In the genomic region with DNA sequence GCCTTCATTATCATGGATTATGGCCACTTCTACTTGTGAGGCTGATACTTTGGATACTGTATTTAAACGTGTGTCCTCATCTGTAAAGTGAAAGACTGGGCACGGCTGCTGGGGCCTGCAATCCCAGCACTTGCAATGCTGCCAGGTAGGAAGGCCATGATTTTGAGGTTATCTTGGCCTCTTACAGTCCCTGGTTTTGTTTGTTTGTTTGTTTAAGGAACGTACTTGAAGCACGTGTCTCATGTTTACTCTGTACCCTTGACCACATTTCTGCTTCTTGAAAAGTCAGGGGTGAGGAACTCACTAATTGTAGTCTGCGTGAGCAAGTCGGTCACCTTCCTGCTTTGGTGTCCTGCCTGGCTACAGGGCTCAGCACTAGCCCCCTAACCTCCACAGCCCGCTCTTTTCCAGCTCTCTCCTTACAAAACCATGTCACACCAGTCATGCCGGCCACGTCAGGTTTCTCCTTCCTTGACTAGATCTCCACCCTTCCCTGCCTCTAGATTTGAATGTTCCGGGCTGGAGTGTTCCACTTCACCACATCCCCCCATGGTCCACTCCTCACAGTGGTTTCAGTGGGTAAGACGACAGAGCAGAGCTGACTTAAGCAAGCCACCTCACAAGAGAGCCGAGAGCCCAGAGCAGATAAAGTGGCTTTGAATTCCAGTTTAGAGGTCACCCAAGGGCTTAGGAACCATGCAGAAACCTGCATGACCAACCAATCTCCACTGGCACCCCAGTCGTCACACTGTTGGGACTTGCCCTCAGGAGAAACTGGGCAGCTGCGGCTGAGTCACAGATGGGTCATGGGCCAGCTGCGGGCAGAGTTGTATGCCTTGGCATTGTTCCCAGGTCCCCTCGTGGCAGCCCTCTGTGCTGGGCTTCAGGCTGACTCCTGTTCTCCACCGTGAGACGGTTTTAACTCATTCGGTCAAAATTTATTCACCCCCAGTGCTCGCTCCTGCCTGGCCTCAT, we compare ENCODE assay signal across 8 mouse cellular contexts. TPM values are rescaled to one million over a fixed set of nuclear protein-coding genes. Genes with fewer than 3 reads are reported as not detected.
DNase-seq lines count a peak whose midpoint lies in the region; ATAC-seq and TF ChIP-seq lines count a peak whose summit lies in the region.

No protein-coding gene starts in this region.

- H3K9me3 ChIP-seq in heart, embryonic 15.5 days (replicated peaks) = no peaks in the 10 kb centered on the region
- H3K9me3 ChIP-seq in lung, postnatal 0 days (ENCODE audit: low read length) = no peaks in the 10 kb centered on the region
- H3K9me3 ChIP-seq in midbrain, embryonic 13.5 days = no peaks in the 10 kb centered on the region

- 47% methylated on average over 20 of the region's 20 CpGs for WGBS in heart, embryonic 15.5 days
- WGBS in lung, postnatal 0 days = 45% methylated on average over 20 of the region's 20 CpGs
- WGBS in midbrain, embryonic 13.5 days = 77% methylated on average over 20 of the region's 20 CpGs

- H3K4me3 ChIP-seq in heart, embryonic 15.5 days = no peak overlapping the region
- no peak overlapping the region for H3K4me3 ChIP-seq in lung, postnatal 0 days (ENCODE audit: low read depth, low read length)
- no peak overlapping the region for H3K4me3 ChIP-seq in midbrain, embryonic 13.5 days (replicated peaks)

- peak; percentile 67 for ATAC-seq in heart, embryonic 15.5 days (replicated peaks; ENCODE audit: insufficient number of reproducible peaks, insufficient read depth, low FRiP score, low read depth)
- peak; percentile 73 for ATAC-seq in lung, postnatal 0 days
- ATAC-seq in midbrain, embryonic 13.5 days = no peak

- no peaks in the 10 kb centered on the region for H3K36me3 ChIP-seq in heart, embryonic 15.5 days
- no peaks in the 10 kb centered on the region for H3K36me3 ChIP-seq in lung, postnatal 0 days (ENCODE audit: insufficient read depth, low read length)
- peaks cover 41% of the 10 kb centered on the region for H3K36me3 ChIP-seq in midbrain, embryonic 13.5 days

- H3K27me3 ChIP-seq in heart, embryonic 15.5 days = no peaks in the 10 kb centered on the region
- no peaks in the 10 kb centered on the region for H3K27me3 ChIP-seq in lung, postnatal 0 days (replicated peaks; ENCODE audit: insufficient read depth, low read length)
- H3K27me3 ChIP-seq in midbrain, embryonic 13.5 days = no peaks in the 10 kb centered on the region

- H3K9ac ChIP-seq in heart, embryonic 15.5 days = no peak overlapping the region
- H3K9ac ChIP-seq in lung, postnatal 0 days (replicated peaks; ENCODE audit: low read depth) = no peak overlapping the region
- no peak overlapping the region for H3K9ac ChIP-seq in midbrain, embryonic 13.5 days (replicated peaks)

- 0 out of 2 replicates have a peak, but pooled peaks have one; percentile 42 for TF ChIP-seq EP300 in lung, postnatal 0 days (IDR thresholded peaks at IDR 0.05)

- H3K4me1 ChIP-seq in heart, embryonic 15.5 days (replicated peaks) = peaks cover 42% of the 10 kb centered on the region
- H3K4me1 ChIP-seq in lung, postnatal 0 days (ENCODE audit: insufficient read depth, low read depth, low read length) = peaks cover 14% of the 10 kb centered on the region
- peaks cover 29% of the 10 kb centered on the region for H3K4me1 ChIP-seq in midbrain, embryonic 13.5 days (replicated peaks)

- H3K4me2 ChIP-seq in heart, embryonic 15.5 days = no peak overlapping the region
- H3K4me2 ChIP-seq in lung, postnatal 0 days (replicated peaks; ENCODE audit: low read depth, low read length) = no peak overlapping the region
- H3K4me2 ChIP-seq in midbrain, embryonic 13.5 days (replicated peaks) = no peak overlapping the region

- peak; percentile 95 for DNase-seq in heart, adult 11 months
- DNase-seq in heart, postnatal 36 days = no peak
- peak; percentile 61 to 65 for DNase-seq in right cerebral cortex, postnatal 10 days (ENCODE audit: low spot score in 2 of 2)
- no peak for DNase-seq in right cerebral cortex, adult 18-20 months
- peak; percentile 83 for DNase-seq in lung, postnatal 0 days (ENCODE audit: low spot score)
- no peak for DNase-seq in spleen, postnatal 14 days (ENCODE audit: low spot score in 2 of 2)

- H3K27ac ChIP-seq in heart, embryonic 15.5 days = peak overlapping the region; percentile 63
- peak overlapping the region; percentile 45 for H3K27ac ChIP-seq in lung, postnatal 0 days (ENCODE audit: low read length)
- H3K27ac ChIP-seq in midbrain, embryonic 13.5 days = no peak overlapping the region

- TF ChIP-seq CTCF in lung, postnatal 0 days (IDR thresholded peaks at IDR 0.05) = no peak

- intact Hi-C loops in heart, postnatal 36 days (cut with DNase I) = no loop called here

RNA-seq across cellular contexts. Expression of a gene that starts 37.3 kb away (rescaled TPM):
- 1 to 10 TPM; 5.1 to 8.5 TPM for total RNA-seq in heart, postnatal 36 days (2021)
- 19.3 and 22.2 TPM in 2 replicates for polyA plus RNA-seq in heart, embryonic 15.5 days (2015; fragmentation: Nextera tagmentation; extraction: Ambion mirVana)
- 17.9 and 21.0 TPM in 2 replicates for polyA plus RNA-seq in lung, postnatal 0 days (2015; fragmentation: Nextera tagmentation; extraction: Ambion mirVana)
- 70.9 and 73.1 TPM in 2 replicates for polyA plus RNA-seq in midbrain, embryonic 13.5 days (2015; fragmentation: Nextera tagmentation; extraction: Ambion mirVana)

Comparison
In these comparisons a context has a peak if more than half of its experiments do, and no peak if none do; other contexts are left out.
1. DNase-seq: peak in heart, adult 11 months (single experiment), right cerebral cortex, postnatal 10 days (2 of 2) and lung, postnatal 0 days (single experiment); none in heart, postnatal 36 days (0 of 2), right cerebral cortex, adult 18-20 months (single experiment) and spleen, postnatal 14 days (0 of 2).